21 mouse cellular contexts compared by ENCODE assay signal in the genomic region with DNA sequence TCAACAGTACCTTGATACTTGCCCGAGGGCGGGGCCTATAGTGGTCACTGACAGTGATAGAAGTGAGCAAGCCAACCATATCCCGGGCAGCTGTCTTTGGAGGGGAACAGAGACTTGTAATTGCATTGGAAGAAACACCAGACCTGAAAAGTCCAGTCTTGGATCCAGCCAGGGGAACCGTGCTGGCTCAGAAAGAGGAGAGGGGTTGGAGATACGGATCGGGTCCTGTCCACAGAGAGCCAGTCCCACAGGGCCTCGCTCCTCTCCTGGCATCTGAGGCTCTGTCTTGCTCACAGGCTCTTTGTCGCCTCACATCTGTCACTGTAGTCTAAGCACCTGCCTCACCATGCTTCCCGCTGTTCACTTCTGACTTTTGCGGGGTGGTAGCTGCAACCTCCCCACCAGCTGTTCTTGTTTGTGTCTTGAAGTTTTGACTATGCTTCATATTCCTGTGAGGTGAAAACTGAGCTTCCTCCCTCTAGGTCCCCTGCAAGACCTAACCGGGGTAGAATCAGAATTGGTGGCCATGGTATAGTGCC. TPM values are rescaled to one million over a fixed set of nuclear protein-coding genes. Genes with fewer than 3 reads are reported as not detected.
A peak's percentile ranks its signal among the peaks of the same experiment; 100 is the strongest.
DNase-seq lines count a peak whose midpoint lies in the region; ATAC-seq and TF ChIP-seq lines count a peak whose summit lies in the region.
"Had no signal": no experiment of that assay in that cellular context is flagged by ENCODE, and none has a peak within 500 bp of the region (broad histone marks: within the 10 kb centered on the region; RNA-seq: fewer than 3 reads in every experiment).

No protein-coding gene starts in this region.

- H3K9ac ChIP-seq in hindbrain, postnatal 0 days (replicated peaks; ENCODE audit: low read length): no peak overlapping the region
- H3K9ac ChIP-seq: forebrain, postnatal 0 days; hindbrain, embryonic 12.5 days; hindbrain, embryonic 15.5 days; intestine, embryonic 15.5 days had no signal

- H3K36me3 ChIP-seq in hindbrain, postnatal 0 days (ENCODE audit: insufficient read depth, low read length): no peaks in the 10 kb centered on the region
- H3K36me3 ChIP-seq: hindbrain, embryonic 12.5 days; hindbrain, embryonic 15.5 days; intestine, embryonic 15.5 days had no signal

- peaks cover 8% of the 10 kb centered on the region; the same call in 1 of the 2 replicates for H3K4me1 ChIP-seq in hindbrain, postnatal 0 days (ENCODE audit: insufficient read depth, low read length)

- WGBS in hindbrain, postnatal 0 days: 54% methylated on average over 11 of the region's 11 CpGs

- no peak for TF ChIP-seq CTCF in hindbrain, postnatal 0 days (IDR thresholded peaks at IDR 0.05; ENCODE audit: low read depth)

- DNase-seq in heart, adult 11 months: peak; percentile 89
- DNase-seq in heart, adult 8-10 months (ENCODE audit: low spot score): no peak
- peak; percentile 45 for DNase-seq in testis, postnatal 10 days (ENCODE audit: low spot score)
- no peak for DNase-seq in testis, postnatal 14 days (ENCODE audit: low spot score)
- peak; percentile 12 for DNase-seq in A20 (ENCODE audit: low read depth, low spot score)
- DNase-seq in brain, adult 2 months (ENCODE audit: low read depth, low spot score): peak; percentile 58
- no peak for DNase-seq in hindbrain, postnatal 0 days (ENCODE audit: low spot score)
- DNase-seq: adrenal gland, adult 8-10 months; adrenal gland, postnatal 25 days; cerebellum, adult 18-20 months; cerebellum, adult 9-10 months; cerebellum, postnatal 14 days; forebrain, postnatal 0 days; heart, adult 2 months had no signal

- no peaks in the 10 kb centered on the region for H3K27me3 ChIP-seq in hindbrain, postnatal 0 days (ENCODE audit: insufficient read depth, low read length)

- H3K4me3 ChIP-seq in hindbrain, postnatal 0 days (ENCODE audit: low read length): no peak overlapping the region
- H3K4me3 ChIP-seq: heart, adult 2 months; hindbrain, embryonic 12.5 days; hindbrain, embryonic 15.5 days; intestine, embryonic 15.5 days had no signal

- H3K9me3 ChIP-seq in hindbrain, postnatal 0 days (ENCODE audit: low read length): no peaks in the 10 kb centered on the region
- H3K9me3 ChIP-seq: hindbrain, embryonic 12.5 days; hindbrain, embryonic 15.5 days; intestine, embryonic 15.5 days had no signal

- no peak overlapping the region for H3K4me2 ChIP-seq in hindbrain, postnatal 0 days (ENCODE audit: low read depth, low read length)
- H3K4me2 ChIP-seq: heart, embryonic 11.5 days; hindbrain, embryonic 12.5 days; intestine, embryonic 15.5 days had no signal

- no peak for ATAC-seq in hindbrain, postnatal 0 days
- ATAC-seq: activated CD4-positive, CD25-positive, alpha-beta regulatory T cell, adult 4 months; forebrain, embryonic 14.5 days; forebrain, postnatal 0 days; intestine, embryonic 15.5 days had no signal

- no peak overlapping the region for H3K27ac ChIP-seq in hindbrain, postnatal 0 days
- H3K27ac ChIP-seq: heart, adult 2 months; hindbrain, embryonic 12.5 days; hindbrain, embryonic 15.5 days; intestine, embryonic 15.5 days had no signal

RNA-seq across cellular contexts. Expression of gene Pdzd7, which starts 1.1 kb away (rescaled TPM):
- under 1 TPM in 1 of 4 experiments, not detected in 3; 0.46 TPM for total RNA-seq in heart, adult 8-10 months (2022)
- total RNA-seq in hindbrain, postnatal 0 days (2014; rRNA removed): 4.8 and 7.7 TPM in 2 replicates
- polyA plus RNA-seq in hindbrain, postnatal 0 days (2015; fragmentation: Nextera tagmentation; extraction: Ambion mirVana): 1.9 and 2.5 TPM in 2 replicates
- total RNA-seq: hematopoietic stem cell, adult 5-6 weeks had no signal
- polyA plus RNA-seq: heart, embryonic 11.5 days had no signal

RNA-seq across cellular contexts. Expression of gene Sfxn3, which starts 2.8 kb away (rescaled TPM):
- 10 to 100 TPM in 3 of 4 experiments, 1 to 10 TPM in 1; 9.0 to 10.8 (median 10.3) TPM for total RNA-seq in heart, adult 8-10 months (2022)
- 63.9 and 76.9 TPM in 2 replicates for total RNA-seq in hindbrain, postnatal 0 days (2014; rRNA removed)
- 64.4 and 77.3 TPM in 2 replicates for polyA plus RNA-seq in hindbrain, postnatal 0 days (2015; fragmentation: Nextera tagmentation; extraction: Ambion mirVana)

RNA-seq across cellular contexts. Expression of gene Lzts2, which starts 30.2 kb away (rescaled TPM):
- 10 to 100 TPM; 53.9 to 70.5 (median 63.8) TPM for total RNA-seq in heart, adult 8-10 months (2022)
- total RNA-seq in hindbrain, postnatal 0 days (2014; rRNA removed): 44.1 and 44.7 TPM in 2 replicates
- 16.4 and 17.0 TPM in 2 replicates for polyA plus RNA-seq in hindbrain, postnatal 0 days (2015; fragmentation: Nextera tagmentation; extraction: Ambion mirVana)

RNA-seq across cellular contexts. Expression of gene Kazald1, which starts 30.6 kb away (rescaled TPM):
- 1 to 10 TPM; 2.5 to 5.5 (median 2.8) TPM for total RNA-seq in heart, adult 8-10 months (2022)
- total RNA-seq in hindbrain, postnatal 0 days (2014; rRNA removed): 1.7 and 2.8 TPM in 2 replicates
- 2.6 and 3.2 TPM in 2 replicates for polyA plus RNA-seq in hindbrain, postnatal 0 days (2015; fragmentation: Nextera tagmentation; extraction: Ambion mirVana)

RNA-seq across cellular contexts. Expression of gene Mrpl43, which starts 38.2 kb away (rescaled TPM):
- 10 to 100 TPM; 43.9 to 59.9 (median 54.3) TPM for total RNA-seq in heart, adult 8-10 months (2022)
- 97.1 and 98.4 TPM in 2 replicates for total RNA-seq in hindbrain, postnatal 0 days (2014; rRNA removed)
- polyA plus RNA-seq in hindbrain, postnatal 0 days (2015; fragmentation: Nextera tagmentation; extraction: Ambion mirVana): 109 and 115 TPM in 2 replicates

Comparison
In these comparisons a context has a peak if more than half of its experiments do, and no peak if none do; other contexts are left out.
1. DNase-seq: peak in heart, adult 11 months (single experiment), testis, postnatal 10 days (single experiment), A20 (single experiment) and brain, adult 2 months (single experiment); none in heart, adult 8-10 months (single experiment), testis, postnatal 14 days (single experiment) and hindbrain, postnatal 0 days (single experiment).